Mouse (Mus musculus): ENCODE measurements around the gene Mrpl21.

Mrpl21 gene

GRCm38 (mm10) chr19:3282572-3283467 lies at the start of gene Mrpl21, which contains the start of gene Ighmbp2:
Gene Mrpl21 (plus strand): TSS chr19:3282901.
Gene Ighmbp2 (minus strand): TSS chr19:3283017.
- DNase-seq (ENCODE audit: low spot score) = peak; percentile 51

- no peak for DNase-seq (ENCODE audit: low spot score)
Observed at GRCm38 (mm10) chr19:3260016-3260415, 22.7 kb upstream of the Mrpl21 start.

- DNase-seq (ENCODE audit: low spot score) = no peak
Observed at GRCm38 (mm10) chr19:3260591-3260990, 22.1 kb upstream of the Mrpl21 start.

- no peak for DNase-seq (ENCODE audit: low spot score)
Observed at GRCm38 (mm10) chr19:3261336-3261735, 21.4 kb upstream of the Mrpl21 start.

- DNase-seq (ENCODE audit: low spot score) = no peak
Observed at GRCm38 (mm10) chr19:3261764-3262525, 20.8 kb upstream of the Mrpl21 start.

GRCm38 (mm10) chr19:3264348-3264747 lies 18.4 kb upstream of the Mrpl21 start:
- no peak for DNase-seq (ENCODE audit: low spot score)

- no peak for DNase-seq (ENCODE audit: low spot score)
Observed at GRCm38 (mm10) chr19:3265180-3265579, 17.5 kb upstream of the Mrpl21 start.

GRCm38 (mm10) chr19:3266136-3266535 lies 16.6 kb upstream of the Mrpl21 start:
- DNase-seq (ENCODE audit: low spot score) = no peak

- DNase-seq (ENCODE audit: low spot score) = peak; percentile 8
Observed at GRCm38 (mm10) chr19:3266676-3267075, 16.0 kb upstream of the Mrpl21 start.

- peak; percentile 8 for DNase-seq (ENCODE audit: low spot score)
Observed at GRCm38 (mm10) chr19:3267340-3267739, 15.4 kb upstream of the Mrpl21 start.

- peak; percentile 8 for DNase-seq (ENCODE audit: low spot score)
Observed at GRCm38 (mm10) chr19:3268218-3268980, 14.3 kb upstream of the Mrpl21 start.

GRCm38 (mm10) chr19:3269279-3269678 lies 13.4 kb upstream of the Mrpl21 start:
- peak; percentile 5 for DNase-seq (ENCODE audit: low spot score)

GRCm38 (mm10) chr19:3269803-3270202 lies 12.9 kb upstream of the Mrpl21 start:
- DNase-seq (ENCODE audit: low spot score) = peak; percentile 4

GRCm38 (mm10) chr19:3271366-3271765 lies 11.3 kb upstream of the Mrpl21 start:
- no peak for DNase-seq (ENCODE audit: low spot score)

- peak; percentile 1 for DNase-seq (ENCODE audit: low spot score)
Observed at GRCm38 (mm10) chr19:3273331-3273730, 9.4 kb upstream of the Mrpl21 start.

GRCm38 (mm10) chr19:3275744-3276365 lies 6.8 kb upstream of the Mrpl21 start:
- no peak for DNase-seq (ENCODE audit: low spot score)

GRCm38 (mm10) chr19:3281886-3282285 lies 815 bp upstream of the Mrpl21 start:
- no peak for DNase-seq (ENCODE audit: low spot score)

- DNase-seq (ENCODE audit: low spot score) = no peak
Observed at GRCm38 (mm10) chr19:3289006-3289405, 6.3 kb downstream of the Mrpl21 start.

GRCm38 (mm10) chr19:3292028-3292427 lies 9.3 kb downstream of the Mrpl21 start:
- DNase-seq (ENCODE audit: low spot score) = no peak

GRCm38 (mm10) chr19:3292993-3293392 lies 10.3 kb downstream of the Mrpl21 start:
- DNase-seq (ENCODE audit: low spot score) = no peak

- DNase-seq (ENCODE audit: low spot score) = no peak
Observed at GRCm38 (mm10) chr19:3295245-3295644, 12.5 kb downstream of the Mrpl21 start.

- DNase-seq (ENCODE audit: low spot score) = no peak
Observed at GRCm38 (mm10) chr19:3297034-3297433, 14.3 kb downstream of the Mrpl21 start.
